Mouse (Mus musculus) lung, adult 10 weeks (tissue): ENCODE results near the gene Cacna2d3. TPM values are rescaled to one million over a fixed set of nuclear protein-coding genes. Genes with fewer than 3 reads are reported as not detected.

Source experiments
- polyA plus RNA-seq: library from polyadenylated mRNA; stranded (reverse); fragments of 350-450 nt; fragmentation: Illumina TruSeq; extraction: RNeasy Lipid Tissue Mini Kit (QIAGEN cat#74804); gene quantifications from one replicate; pipeline ENCODE4 v1.2.3, GENCODE M21; 2014; ENCODE audit warnings: low read depth, low replicate concordance; ENCODE audit not compliant: insufficient read depth

The Cacna2d3 gene
- polyA plus RNA-seq: 0.34 TPM

DNA sequence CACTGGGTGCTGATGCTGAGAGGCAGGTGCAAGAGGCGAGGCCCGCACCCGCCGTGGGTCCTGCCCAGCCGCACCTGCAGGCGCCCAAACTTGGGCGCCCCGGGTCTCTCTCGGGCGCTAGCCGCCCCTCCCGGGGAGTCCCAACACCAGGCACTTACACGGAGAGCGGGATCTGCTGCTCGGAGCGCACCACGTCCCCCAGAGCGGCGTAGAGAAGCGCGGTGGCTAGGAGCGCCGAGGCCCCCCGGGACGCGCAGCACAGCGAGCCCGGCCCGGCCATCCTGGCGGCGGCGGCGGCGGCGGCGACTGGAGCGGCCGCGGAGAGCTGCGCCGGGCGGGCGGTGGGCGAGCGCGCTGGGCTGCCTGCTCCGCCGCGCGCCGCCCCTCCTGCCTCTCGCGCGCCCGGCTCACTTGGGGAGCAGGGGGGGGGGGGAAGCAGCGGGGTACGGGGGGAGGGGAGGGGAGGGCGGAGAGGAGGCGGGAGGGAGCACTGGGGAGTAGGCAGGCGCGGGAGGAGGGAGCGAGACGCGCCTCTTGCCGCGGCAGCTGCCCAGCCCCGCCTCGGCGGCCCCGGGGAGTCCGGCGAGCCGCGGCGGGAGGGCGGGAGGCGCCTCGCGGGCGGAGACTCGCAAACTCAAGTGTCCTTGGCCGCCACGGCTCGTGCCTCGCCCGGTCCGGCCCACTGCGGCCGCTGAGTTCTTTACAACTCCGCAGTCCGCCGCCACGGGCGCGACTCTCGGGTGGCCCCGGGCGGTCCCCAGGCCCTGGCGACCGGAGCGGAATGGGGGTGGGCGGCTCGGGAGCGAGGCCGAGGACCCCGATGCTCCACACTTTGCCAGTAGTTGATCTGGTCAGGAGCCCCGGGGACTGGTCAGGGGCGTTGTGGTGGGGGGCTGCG is at the start of gene Cacna2d3:
Cacna2d3 (minus strand) TSS at position 377 of the 898 bp plus-strand sequence.

DNA sequence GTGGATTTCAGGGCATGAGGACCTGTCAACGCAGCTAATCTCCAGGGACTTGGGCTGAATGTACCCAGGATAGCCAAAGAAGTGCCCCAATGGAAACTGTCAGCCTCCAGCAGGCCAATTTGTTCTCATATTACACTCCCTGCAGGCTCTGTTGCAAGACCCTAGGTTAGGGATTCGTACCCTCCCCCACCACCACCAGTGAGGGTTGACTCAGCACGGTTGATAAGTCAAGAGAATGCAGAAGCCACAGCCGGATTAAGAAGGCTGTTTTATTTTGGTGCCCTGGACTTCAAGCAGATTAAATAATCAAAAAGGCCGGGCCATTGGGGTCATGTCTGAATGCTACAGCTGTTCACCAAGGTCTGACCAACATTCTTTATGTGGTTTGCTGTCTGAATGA is 703.8 kb downstream of the Cacna2d3 start, which contains the start of gene Lrtm1:
Lrtm1 (plus strand) TSS at position 326 of the 400 bp plus-strand sequence.

Other genes starting within 250 kb of the Cacna2d3 start
- 284 TPM for gene Selenok, start 246.4 kb upstream of the Cacna2d3 start, polyA plus RNA-seq